Mouse (Mus musculus) heart, postnatal 25 days (tissue): ENCODE measurements at regions not wholly inside any gene's neighbourhood (a gene's known extent, or its start where the extent isn't known, plus 50 kb on each side); places are given as distances from the start of the nearest gene placed in this dataset. TPM values are rescaled to one million over a fixed set of nuclear protein-coding genes. Genes with fewer than 3 reads are reported as not detected.

Experiments used
- DNase-seq: peaks from one replicate; pipeline ENCODE4 v3.0.0; 2022; ENCODE audit warnings: low spot score
- intact Hi-C: fragments of 180-260 bp; cut with DNase I; formaldehyde crosslinking; loops from one replicate; pipeline ENCODE4 v1.15.1; 2025
- microRNA-seq: library from miRNA; unstranded; fragments of <30 nt; microRNA quantifications from one replicate; pipeline ENCODE4 v1.2.0, GENCODE M21; 2022

- intact Hi-C loops = no loop called here
- DNase-seq = no peak
These were observed 64.3 kb upstream of the Slc24a2 start for GRCm38 (mm10) chr4:87294538-87294937.

Small RNA genes in the stretch of these regions (microRNA-seq; reads per million reads assigned to microRNA genes)
- gene Gm23154 = not detected
